Mouse (Mus musculus) gastrocnemius, postnatal 25 days (tissue): Measurements from ENCODE around the gene Scgb1b10. TPM values are rescaled to one million over a fixed set of nuclear protein-coding genes. Genes with fewer than 3 reads are reported as not detected.
"Not testable (repeated sequence)": the region's sequence is repeated elsewhere in the genome, so short reads cannot be mapped to it uniquely, and the experiment has no call there.

ENCODE experiments used
- DNase-seq: peaks from one replicate; pipeline ENCODE4 v3.0.0; 2022
- long read RNA-seq, 2 experiments: library from polyadenylated mRNA; stranded (forward); transcript quantifications; one replicate each; pipeline ENCODE4 v2.0.0; 2021
- total RNA-seq, 2 experiments: library from RNA; stranded (reverse); gene quantifications; 1 replicate in 1 of 2; 2 replicates in 1 of 2; pipeline ENCODE4 v1.2.3; 2021

The Scgb1b10 gene
- total RNA-seq: not detected
- long read RNA-seq, experiment 1: 0 reads
- long read RNA-seq, experiment 2: 0 reads

DNA sequence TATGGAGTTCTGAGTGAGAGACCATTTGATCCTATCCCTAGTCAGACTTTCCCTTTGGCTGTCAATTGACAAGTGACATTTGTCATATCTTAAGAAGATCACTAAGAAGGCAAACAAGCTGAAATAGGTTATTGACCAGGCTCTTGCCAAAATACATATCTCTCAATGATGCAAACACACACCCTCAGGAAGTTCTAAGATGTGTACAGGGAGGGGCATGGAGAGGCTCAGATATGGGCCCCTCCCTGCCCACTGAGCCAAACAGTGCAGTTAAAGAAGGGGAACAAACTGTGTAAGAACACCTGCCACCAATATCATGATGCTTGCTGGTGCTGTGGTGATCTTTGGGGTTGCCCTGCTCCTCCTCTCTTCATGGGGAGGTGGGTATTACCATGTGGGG is at the start of gene Scgb1b10:
Scgb1b10 (plus strand) TSS at position 301 of the 400 bp plus-strand sequence.
- not testable (repeated sequence) for DNase-seq

Other genes with a start within 250 kb of the Scgb1b10 start
- gene Scgb2b11, start 110.3 kb downstream of the Scgb1b10 start, total RNA-seq: not detected
- not detected for gene Scgb1b11, start 122.0 kb downstream of the Scgb1b10 start, total RNA-seq
- gene Scgb2b12, start 226.4 kb downstream of the Scgb1b10 start, total RNA-seq: not detected
- gene Scgb1b12, start 233.3 kb downstream of the Scgb1b10 start, total RNA-seq: not detected